Mouse (Mus musculus) heart, embryonic 12.5 days (tissue): Measurements from ENCODE around the gene Ddi2. TPM values are rescaled to one million over a fixed set of nuclear protein-coding genes. Genes with fewer than 3 reads are reported as not detected.
A peak's percentile ranks its signal among the peaks of the same experiment; 100 is the strongest.

Experiments
- ATAC-seq: fragments of 200-750 bp; cut with Nextera tagmentation; 2 replicates; pipeline ENCODE4 v1.8.0; 2017; ENCODE audit warnings: moderate TSS enrichment, moderate library complexity; ENCODE audit not compliant: insufficient number of reproducible peaks, low FRiP score
- H3K27ac ChIP-seq: fragments of 300-500 bp; sonication (generic); 2 replicates; pipeline ENCODE4 v1.5.1; 2016; ENCODE audit warnings: mild to moderate bottlenecking, moderate library complexity; ENCODE audit not compliant: poor library complexity, severe bottlenecking
- H3K27me3 ChIP-seq: fragments of 300-500 bp; sonication (generic); replicated peaks from 2 replicates; pipeline ENCODE4 v1.6.1; 2016; ENCODE audit warnings: mild to moderate bottlenecking, moderate library complexity
- H3K36me3 ChIP-seq: fragments of 300-500 bp; sonication (generic); 2 replicates; pipeline ENCODE4 v1.6.1; 2016; ENCODE audit warnings: mild to moderate bottlenecking, moderate library complexity
- H3K4me1 ChIP-seq: fragments of 300-500 bp; sonication (generic); replicated peaks from 2 replicates; pipeline ENCODE4 v1.6.1; 2016; ENCODE audit warnings: mild to moderate bottlenecking
- H3K4me2 ChIP-seq: fragments of 300-500 bp; sonication (generic); 2 replicates; pipeline ENCODE4 v1.6.1; 2016; ENCODE audit warnings: mild to moderate bottlenecking, moderate library complexity
- H3K4me3 ChIP-seq: fragments of 300-500 bp; sonication (generic); 2 replicates; pipeline ENCODE4 v1.5.1; 2016; ENCODE audit warnings: mild to moderate bottlenecking
- H3K9ac ChIP-seq: fragments of 300-500 bp; sonication (generic); 2 replicates; pipeline ENCODE4 v1.6.1; 2016; ENCODE audit warnings: mild to moderate bottlenecking, moderate library complexity
- H3K9me3 ChIP-seq: fragments of 300-500 bp; sonication (generic); replicated peaks from 2 replicates; pipeline ENCODE4 v1.6.1; 2016; ENCODE audit warnings: mild to moderate bottlenecking, moderate library complexity
- WGBS: fragments of 180-500 bp; shearing (Covaris S2); methylation state at CpG from one replicate; pipeline ENCODE4 v1.1.7; 2016; 5-methylcytosine and 5-hydroxymethylcytosine counted together
- polyA plus RNA-seq: library from polyadenylated mRNA; unstranded; fragments of >200 nt; fragmentation: Nextera tagmentation; extraction: Ambion mirVana; gene quantifications from 2 replicates; pipeline ENCODE4 v1.2.1, GENCODE M21; 2016

Gene Ddi2
- polyA plus RNA-seq, 1 experiment from 2014 or later, result 24.9 TPM

- H3K4me3 ChIP-seq, result no peak overlapping the region
- H3K27ac ChIP-seq, result no peak overlapping the region
- H3K36me3 ChIP-seq, result peaks cover 51% of the 10 kb centered on the region
- no peak for ATAC-seq
- H3K4me1 ChIP-seq, result peaks cover 5% of the 10 kb centered on the region
- H3K27me3 ChIP-seq, result no peaks in the 10 kb centered on the region
- WGBS, result 80% methylated on average over 4 of the region's 4 CpGs
- H3K4me2 ChIP-seq, result no peak overlapping the region
- H3K9ac ChIP-seq, result no peak overlapping the region
- no peaks in the 10 kb centered on the region for H3K9me3 ChIP-seq
Observed at GRCm38 (mm10) chr4:141760942-141761341, 37.7 kb upstream of the Ddi2 start.

- Histone ChIP-seq H3K4me3 (no peak overlapping the region), H3K27me3 (no peaks in the 10 kb centered on the region), H3K9me3 (no peaks in the 10 kb centered on the region), H3K4me1 (0 out of 2 replicates have a peak, but pooled peaks cover 3% of the 10 kb centered on the region), H3K27ac (no peak overlapping the region), H3K36me3 (peaks cover 35% of the 10 kb centered on the region), H3K4me2 (no peak overlapping the region), H3K9ac (peak overlapping the region; percentile 18; the same call in 1 of the 2 replicates)
- WGBS, result 45% methylated on average over 6 of the region's 6 CpGs
- ATAC-seq, result no peak
Observed at GRCm38 (mm10) chr4:141758874-141759542, 35.8 kb upstream of the Ddi2 start.

GRCm38 (mm10) chr4:141757124-141757523, 33.9 kb upstream of the Ddi2 start:
- peaks cover 16% of the 10 kb centered on the region for H3K36me3 ChIP-seq
- no peaks in the 10 kb centered on the region for H3K27me3 ChIP-seq
- 86% methylated on average over 3 of the region's 3 CpGs for WGBS
- H3K9ac ChIP-seq, result no peak overlapping the region
- ATAC-seq, result no peak
- peaks cover 7% of the 10 kb centered on the region for H3K4me1 ChIP-seq
- H3K27ac ChIP-seq, result no peak overlapping the region
- no peaks in the 10 kb centered on the region for H3K9me3 ChIP-seq
- H3K4me3 ChIP-seq, result no peak overlapping the region
- no peak overlapping the region for H3K4me2 ChIP-seq

- Histone ChIP-seq H3K36me3 (0 out of 2 replicates have a peak, but pooled peaks cover 3% of the 10 kb centered on the region), H3K9me3 (no peaks in the 10 kb centered on the region), H3K9ac (no peak overlapping the region), H3K27me3 (no peaks in the 10 kb centered on the region), H3K4me1 (peaks cover 22% of the 10 kb centered on the region), H3K4me2 (no peak overlapping the region), H3K4me3 (no peak overlapping the region), H3K27ac (no peak overlapping the region)
- 88% methylated on average over 19 of the region's 19 CpGs for WGBS
- no peak for ATAC-seq
Observed at GRCm38 (mm10) chr4:141755375-141755930, 32.2 kb upstream of the Ddi2 start.

- no peak overlapping the region for H3K9ac ChIP-seq
- no peak overlapping the region for H3K4me3 ChIP-seq
- H3K4me2 ChIP-seq, result no peak overlapping the region
- H3K9me3 ChIP-seq, result no peaks in the 10 kb centered on the region
- H3K4me1 ChIP-seq, result peaks cover 25% of the 10 kb centered on the region
- peak; percentile 88 for ATAC-seq
- H3K27me3 ChIP-seq, result no peaks in the 10 kb centered on the region
- 7% methylated on average over 4 of the region's 4 CpGs for WGBS
- H3K36me3 ChIP-seq, result no peaks in the 10 kb centered on the region
- peak overlapping the region; percentile 51; the same call in 1 of the 2 replicates for H3K27ac ChIP-seq
Observed at GRCm38 (mm10) chr4:141752076-141752421, 28.8 kb upstream of the Ddi2 start.

- peaks cover 25% of the 10 kb centered on the region for H3K4me1 ChIP-seq
- no peaks in the 10 kb centered on the region for H3K27me3 ChIP-seq
- H3K4me2 ChIP-seq, result no peak overlapping the region
- ATAC-seq, result peak; percentile 70
- no peak overlapping the region for H3K4me3 ChIP-seq
- H3K9ac ChIP-seq, result no peak overlapping the region
- H3K36me3 ChIP-seq, result no peaks in the 10 kb centered on the region
- WGBS, result 20% methylated on average over 4 of the region's 4 CpGs
- no peaks in the 10 kb centered on the region for H3K9me3 ChIP-seq
- H3K27ac ChIP-seq, result peak overlapping the region; percentile 51; the same call in 1 of the 2 replicates
Observed at GRCm38 (mm10) chr4:141751419-141752075, 28.3 kb upstream of the Ddi2 start.

GRCm38 (mm10) chr4:141750826-141751225, 27.6 kb upstream of the Ddi2 start:
- Histone ChIP-seq H3K9ac (no peak overlapping the region), H3K27me3 (no peaks in the 10 kb centered on the region), H3K9me3 (no peaks in the 10 kb centered on the region), H3K36me3 (no peaks in the 10 kb centered on the region), H3K27ac (peak overlapping the region; percentile 32; the same call in 1 of the 2 replicates), H3K4me1 (peaks cover 25% of the 10 kb centered on the region), H3K4me2 (no peak overlapping the region), H3K4me3 (no peak overlapping the region)
- WGBS, result 65% methylated on average over 3 of the region's 3 CpGs
- no peak for ATAC-seq

- peak overlapping the region; percentile 33; the same call in 1 of the 2 replicates for H3K9ac ChIP-seq
- no peak overlapping the region for H3K4me3 ChIP-seq
- H3K4me1 ChIP-seq, result peaks cover 25% of the 10 kb centered on the region
- no peaks in the 10 kb centered on the region for H3K36me3 ChIP-seq
- no peaks in the 10 kb centered on the region for H3K27me3 ChIP-seq
- H3K9me3 ChIP-seq, result no peaks in the 10 kb centered on the region
- 17% methylated on average over 11 of the region's 11 CpGs for WGBS
- H3K27ac ChIP-seq, result peak overlapping the region; percentile 63
- no peak for ATAC-seq
- peak overlapping the region; percentile 4; the same call in 1 of the 2 replicates for H3K4me2 ChIP-seq
Observed at GRCm38 (mm10) chr4:141749557-141749956, 26.3 kb upstream of the Ddi2 start.

GRCm38 (mm10) chr4:141746578-141747346, 23.5 kb upstream of the Ddi2 start, which contains the start of gene Agmat:
Agmat (plus strand) TSS chr4:141746672.
- Histone ChIP-seq H3K36me3 (no peaks in the 10 kb centered on the region), H3K4me1 (peaks cover 26% of the 10 kb centered on the region), H3K4me2 (0 out of 2 replicates have a peak within 1 kb of the TSS, but pooled peaks have one; percentile 6), H3K27me3 (no peaks in the 10 kb centered on the region), H3K9ac (no peak within 1 kb of the TSS), H3K9me3 (no peaks in the 10 kb centered on the region), H3K4me3 (no peak within 1 kb of the TSS), H3K27ac (no peak within 1 kb of the TSS)
- 0 out of 2 replicates have a peak, but pooled peaks have one; percentile 10 for ATAC-seq
- 24% methylated on average over 25 of the region's 25 CpGs for WGBS

GRCm38 (mm10) chr4:141742381-141742780, 19.2 kb upstream of the Ddi2 start:
- 73% methylated on average over 4 of the region's 4 CpGs for WGBS
- ATAC-seq, result no peak
- Histone ChIP-seq H3K4me3 (no peak overlapping the region), H3K27ac (peak overlapping the region; percentile 40; the same call in 1 of the 2 replicates), H3K4me1 (peaks cover 13% of the 10 kb centered on the region), H3K4me2 (no peak overlapping the region), H3K9ac (no peak overlapping the region), H3K27me3 (no peaks in the 10 kb centered on the region), H3K9me3 (peaks cover 3% of the 10 kb centered on the region; the same call in 1 of the 2 replicates), H3K36me3 (no peaks in the 10 kb centered on the region)
